Mouse (Mus musculus): ENCODE measurements at regions not wholly inside any gene's neighbourhood (a gene's known extent, or its start where the extent isn't known, plus 50 kb on each side); places are given as distances from the start of the nearest gene placed in this dataset.

DNA sequence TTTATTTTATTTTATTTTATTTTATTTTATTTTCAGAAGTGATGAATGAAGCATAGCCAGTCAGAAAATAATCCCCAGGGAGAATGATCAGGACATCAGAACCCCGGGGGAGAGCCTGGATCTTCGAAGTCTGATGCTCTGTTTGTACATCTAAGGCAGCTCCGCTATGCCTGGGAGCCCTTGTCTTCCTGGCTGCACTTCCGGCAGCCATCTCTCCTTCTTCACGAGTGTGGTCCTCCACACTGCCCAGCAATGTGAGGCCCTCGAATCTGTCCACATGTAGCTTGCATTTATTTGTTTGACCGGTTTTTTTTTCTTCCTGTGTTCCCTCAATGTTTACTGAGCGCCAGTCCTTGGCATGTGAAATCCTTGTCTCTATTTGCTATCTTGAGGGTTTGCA lies 95.9 kb downstream of the Vcpkmt start:
- CTCF ChIA-PET: interaction anchor here (1.1 kb wide), 1 partner anchor 10 kb away, joined by 3 read pairs; no protein-coding TSS in a partner anchor
- ATAC-seq (no peak), DNase-seq (ENCODE audit: low read depth, low spot score) (no peak)
- POLR2A ChIA-PET: no interaction called here
- in situ Hi-C loops (cut with MboI; ENCODE audit: low pct_unique_long_range_greater_than_20kb): no loop called here
- H3K27me3 ChIP-seq: no peaks in the 10 kb centered on the region
- no peak for TF ChIP-seq CTCF (IDR thresholded peaks at IDR 0.05)

DNA sequence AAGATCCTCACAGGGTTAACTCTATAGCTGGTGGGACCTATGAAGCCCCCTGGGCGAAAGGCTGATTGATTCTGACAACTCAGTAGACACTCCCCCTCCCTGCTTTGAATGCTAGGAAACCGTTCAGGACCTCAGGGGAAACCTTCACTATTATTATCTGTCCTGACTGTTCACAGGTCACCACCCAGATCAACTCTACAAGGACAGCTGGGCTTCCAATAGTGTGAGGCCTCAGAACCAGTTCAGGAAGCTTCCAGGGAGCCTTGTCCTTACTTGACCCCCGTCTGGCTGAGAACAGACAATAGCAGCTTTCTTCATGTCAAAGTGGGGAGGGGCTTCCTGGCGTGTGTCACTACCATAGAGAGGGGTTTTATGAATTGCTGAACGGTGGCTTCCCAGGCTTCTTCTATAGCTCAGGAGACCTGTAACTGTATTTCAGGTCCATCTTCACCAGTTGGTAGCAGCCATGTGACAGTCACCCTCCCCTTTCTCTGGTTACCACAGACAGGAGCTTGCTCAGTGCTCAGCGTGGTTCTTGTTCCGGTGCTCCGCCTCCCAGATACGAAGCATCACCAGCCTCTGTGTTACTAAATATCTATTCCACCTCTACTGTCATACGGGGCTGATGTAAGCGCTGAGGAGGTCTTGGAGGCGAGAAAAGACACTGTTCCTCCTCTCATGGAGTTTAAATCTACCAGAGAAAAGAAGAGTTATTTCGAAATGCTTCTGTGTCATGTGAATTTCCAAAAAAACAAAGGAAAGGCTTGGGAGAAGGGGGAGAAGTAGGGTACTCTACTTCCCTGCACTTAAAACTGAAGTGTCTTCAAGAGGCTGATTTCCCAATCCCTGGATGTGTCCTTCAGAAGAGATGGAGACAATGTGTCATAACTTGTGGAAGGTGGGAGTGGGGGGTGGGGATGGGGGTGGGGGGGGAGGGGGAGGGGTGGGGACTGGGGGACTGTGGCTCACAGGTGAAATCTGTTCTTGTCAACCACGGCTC lies 96.9 kb downstream of the Vcpkmt start:
- in situ Hi-C loops (cut with MboI; ENCODE audit: low pct_unique_long_range_greater_than_20kb): no loop called here
- CTCF ChIA-PET: interaction anchor here (0.6 kb wide), 1 partner anchor 88 kb away, joined by 3 read pairs; no protein-coding TSS in a partner anchor
- TF ChIP-seq CTCF (IDR thresholded peaks at IDR 0.05): no peak
- no peak for ATAC-seq
- no peak for DNase-seq (ENCODE audit: low read depth, low spot score)
- no peaks in the 10 kb centered on the region for H3K27me3 ChIP-seq
- POLR2A ChIA-PET: no interaction called here

DNA sequence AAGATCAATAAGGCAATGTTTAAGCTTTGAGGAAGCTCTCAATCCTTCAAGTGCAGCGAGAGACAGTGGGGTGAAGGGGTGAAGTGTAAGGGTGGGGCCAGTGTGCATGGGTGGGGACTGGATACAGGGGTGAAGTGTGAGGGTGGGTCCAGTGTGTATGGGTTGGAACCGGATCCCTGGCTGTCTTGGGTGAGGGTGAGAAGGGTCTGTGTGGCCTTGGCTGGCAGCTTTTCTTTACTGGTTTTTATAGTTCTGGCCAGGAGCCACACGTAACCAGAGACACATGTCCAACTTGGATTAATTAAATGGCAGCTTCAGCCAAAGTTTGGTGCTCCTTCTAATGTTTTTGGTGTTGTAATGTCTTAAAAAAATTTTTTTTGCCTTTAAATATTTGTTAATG lies 101.4 kb downstream of the Vcpkmt start:
- TF ChIP-seq CTCF (IDR thresholded peaks at IDR 0.05): no peak
- in situ Hi-C loops (cut with MboI; ENCODE audit: low pct_unique_long_range_greater_than_20kb): no loop called here
- POLR2A ChIA-PET: no interaction called here
- CTCF ChIA-PET: no interaction called here
- ATAC-seq: no peak
- no peaks in the 10 kb centered on the region for H3K27me3 ChIP-seq
- DNase-seq (ENCODE audit: low read depth, low spot score): no peak

DNA sequence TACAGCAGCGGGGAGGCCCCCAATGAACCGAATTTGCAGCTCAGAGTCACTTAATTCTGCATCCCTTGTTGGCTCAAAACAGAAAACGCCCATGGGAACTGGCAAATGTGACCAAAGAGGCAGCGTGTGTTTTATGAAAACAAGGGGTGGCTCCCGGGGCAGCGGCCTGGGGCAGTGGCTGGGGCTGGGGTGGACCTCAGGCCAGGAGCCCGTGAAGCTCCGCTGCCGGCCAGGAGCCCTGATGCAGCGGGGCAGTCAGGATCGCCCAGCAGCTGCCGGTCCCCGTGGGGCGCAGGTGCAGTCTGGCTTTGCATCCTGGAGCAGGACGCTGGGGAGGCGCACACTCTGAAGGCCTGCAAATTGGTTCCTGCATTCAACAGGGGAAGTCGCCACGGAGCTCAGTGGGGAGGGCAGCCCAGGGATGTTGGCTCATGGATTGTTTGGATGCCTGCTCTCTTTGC lies 104.4 kb upstream of the Gm9887 start:
- TF ChIP-seq CTCF (IDR thresholded peaks at IDR 0.05): no peak
- ATAC-seq: no peak
- no peaks in the 10 kb centered on the region for H3K27me3 ChIP-seq
- DNase-seq (ENCODE audit: low read depth, low spot score): no peak
- ChIA-PET POLR2A (no interaction called here), CTCF (interaction anchor here (1.2 kb wide), 1 partner anchor 13 kb away, joined by 3 read pairs; no protein-coding TSS in a partner anchor)
- in situ Hi-C loops (cut with MboI; ENCODE audit: low pct_unique_long_range_greater_than_20kb): no loop called here

DNA sequence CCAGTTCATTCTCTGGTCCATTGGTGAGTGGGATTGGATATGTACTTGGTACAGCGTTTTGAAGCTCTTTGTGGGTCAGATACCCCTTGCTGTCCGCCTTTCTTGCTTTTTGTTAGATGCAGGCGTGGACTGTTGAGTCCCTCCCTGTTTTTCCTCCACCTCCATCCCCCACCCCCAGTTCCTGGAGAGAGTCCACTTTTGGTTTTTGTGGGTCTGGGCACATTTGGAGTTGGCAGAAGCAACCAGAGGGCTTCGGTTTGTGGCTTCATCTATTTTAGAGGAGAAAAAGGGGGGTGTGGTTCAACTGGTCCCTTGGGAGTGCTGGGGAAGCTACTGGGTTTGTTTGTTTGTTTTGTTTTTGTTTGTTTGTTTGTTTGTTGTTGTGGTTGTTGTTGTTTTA lies 103.9 kb upstream of the Gm9887 start:
- no peak for TF ChIP-seq CTCF (IDR thresholded peaks at IDR 0.05)
- H3K27me3 ChIP-seq: no peaks in the 10 kb centered on the region
- ChIA-PET CTCF (interaction anchor here (0.9 to 1.2 kb wide), 2 partner anchors 14 to 20 kb away, joined by 3 read pairs; no protein-coding TSS in a partner anchor), POLR2A (interaction anchor here (0.6 kb wide), 1 partner anchor 57 kb away, joined by 3 read pairs; no protein-coding TSS in a partner anchor)
- in situ Hi-C loops (cut with MboI; ENCODE audit: low pct_unique_long_range_greater_than_20kb): no loop called here
- no peak for DNase-seq (ENCODE audit: low read depth, low spot score)
- no peak for ATAC-seq

DNA sequence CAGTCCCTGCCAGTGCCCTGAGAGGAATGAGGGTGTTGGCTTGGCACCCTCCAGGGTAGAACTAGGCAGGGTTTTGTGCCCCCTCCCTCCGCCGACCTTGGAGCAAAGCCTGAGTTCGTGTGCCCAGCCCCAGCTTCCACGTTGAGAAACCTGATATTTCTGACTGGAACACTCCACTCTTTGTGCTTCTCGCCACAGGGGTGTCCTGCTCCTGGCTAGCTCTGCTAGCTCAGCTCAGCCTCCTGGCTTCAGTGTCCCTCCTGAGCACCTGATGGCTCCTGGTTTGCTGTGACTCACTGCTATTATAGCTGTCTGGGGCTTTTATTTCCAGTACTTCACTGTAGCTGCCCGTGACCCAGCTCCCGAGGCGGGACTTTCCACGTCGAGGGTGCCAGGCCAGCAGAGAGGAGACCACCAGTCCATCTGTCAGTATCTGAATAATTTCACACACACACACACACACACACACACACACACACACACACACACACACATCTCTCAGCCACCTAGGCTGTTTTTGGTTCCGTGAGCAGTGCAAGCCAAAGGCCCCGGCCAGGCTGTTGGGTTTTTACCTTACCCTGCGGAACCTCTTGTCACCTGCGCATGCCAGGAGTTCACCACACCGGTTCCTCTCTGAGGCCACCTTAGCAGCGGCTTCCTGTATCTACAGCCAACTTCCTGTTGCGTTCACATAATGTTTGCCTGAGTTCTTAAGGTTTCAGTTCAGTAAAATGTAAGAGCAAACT lies 102.8 kb upstream of the Gm9887 start:
- ChIA-PET CTCF (interaction anchor here (0.8 to 1.2 kb wide), 3 partner anchors 15 to 99 kb away, joined by 3 to 4 read pairs (median 3); no protein-coding TSS in a partner anchor), POLR2A (interaction anchor here (0.6 to 1.5 kb wide), 3 partner anchors 27 to 132 kb away, joined by 3 read pairs; no protein-coding TSS in a partner anchor)
- ATAC-seq (peak; percentile 84), DNase-seq (ENCODE audit: low read depth, low spot score) (no peak)
- no peaks in the 10 kb centered on the region for H3K27me3 ChIP-seq
- TF ChIP-seq CTCF (IDR thresholded peaks at IDR 0.05): no peak
- in situ Hi-C loops (cut with MboI; ENCODE audit: low pct_unique_long_range_greater_than_20kb): no loop called here

- peak; percentile 60 for ATAC-seq
- in situ Hi-C loops (cut with MboI; ENCODE audit: low pct_unique_long_range_greater_than_20kb): no loop called here
- ChIA-PET CTCF (interaction anchor here (0.8 to 1.0 kb wide), 2 partner anchors 22 to 100 kb away, joined by 3 to 4 read pairs; no protein-coding TSS in a partner anchor), POLR2A (interaction anchor here (0.6 to 1.5 kb wide), 2 partner anchors 26 to 133 kb away, joined by 3 read pairs; no protein-coding TSS in a partner anchor)
- no peak for TF ChIP-seq CTCF (IDR thresholded peaks at IDR 0.05)
- DNase-seq (ENCODE audit: low read depth, low spot score): no peak
- H3K27me3 ChIP-seq: no peaks in the 10 kb centered on the region
Measured at GRCm38 (mm10) chr12:69474141-69474915, 102.1 kb upstream of the Gm9887 start.

DNA sequence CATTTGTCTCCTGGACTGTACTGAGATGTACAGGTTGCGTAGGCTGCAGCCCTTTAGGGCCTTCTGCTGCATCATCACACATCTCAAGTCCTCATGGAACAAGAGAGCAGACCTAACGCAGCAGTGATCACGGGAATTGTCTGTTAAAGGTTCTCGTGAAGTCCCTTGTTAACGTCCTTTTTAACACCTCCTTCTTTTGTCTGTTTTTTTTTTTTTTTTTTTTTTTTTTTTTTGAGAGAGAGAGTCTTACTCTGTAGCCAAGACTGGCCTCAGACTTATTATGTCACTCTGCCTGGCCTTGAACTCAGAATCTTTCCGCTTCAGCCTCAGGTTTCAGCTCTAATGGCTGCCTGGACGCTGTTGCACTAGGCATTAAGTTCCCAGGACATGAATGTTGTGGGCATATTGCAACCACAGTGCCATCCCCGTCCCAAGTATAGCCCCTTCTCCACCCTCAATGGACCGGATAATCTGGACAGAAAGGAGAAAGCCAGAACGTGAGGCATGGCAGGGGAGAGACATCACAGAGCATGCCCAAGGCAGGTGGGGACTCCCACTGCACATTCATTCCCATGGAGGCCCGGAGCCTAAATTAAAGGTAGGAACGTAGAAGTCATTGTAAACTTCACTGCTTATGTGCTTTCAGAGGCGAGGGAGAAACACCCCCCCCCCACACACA lies 101.3 kb upstream of the Gm9887 start:
- in situ Hi-C loops (cut with MboI; ENCODE audit: low pct_unique_long_range_greater_than_20kb): no loop called here
- ChIA-PET CTCF (no interaction called here), POLR2A (no interaction called here)
- DNase-seq (ENCODE audit: low read depth, low spot score) (no peak), ATAC-seq (no peak)
- H3K27me3 ChIP-seq: no peaks in the 10 kb centered on the region
- TF ChIP-seq CTCF (IDR thresholded peaks at IDR 0.05): no peak

- ChIA-PET POLR2A (interaction anchor here (0.7 kb wide), 1 partner anchor 68 kb away, joined by 5 read pairs; no protein-coding TSS in a partner anchor), CTCF (no interaction called here)
- no peak for TF ChIP-seq CTCF (IDR thresholded peaks at IDR 0.05)
- DNase-seq (ENCODE audit: low read depth, low spot score) (no peak), ATAC-seq (no peak)
- in situ Hi-C loops (cut with MboI; ENCODE audit: low pct_unique_long_range_greater_than_20kb): no loop called here
- no peaks in the 10 kb centered on the region for H3K27me3 ChIP-seq
Measured at GRCm38 (mm10) chr12:69472912-69473311, 100.7 kb upstream of the Gm9887 start.

Measured in Patski (cell line).